Mouse (Mus musculus): ENCODE data around the gene Tnik. TPM values are rescaled to one million over a fixed set of nuclear protein-coding genes. Genes with fewer than 3 reads are reported as not detected.

The Tnik gene
- polyA plus RNA-seq, 1 experiment from 2014 or later = 88.8 TPM

DNA sequence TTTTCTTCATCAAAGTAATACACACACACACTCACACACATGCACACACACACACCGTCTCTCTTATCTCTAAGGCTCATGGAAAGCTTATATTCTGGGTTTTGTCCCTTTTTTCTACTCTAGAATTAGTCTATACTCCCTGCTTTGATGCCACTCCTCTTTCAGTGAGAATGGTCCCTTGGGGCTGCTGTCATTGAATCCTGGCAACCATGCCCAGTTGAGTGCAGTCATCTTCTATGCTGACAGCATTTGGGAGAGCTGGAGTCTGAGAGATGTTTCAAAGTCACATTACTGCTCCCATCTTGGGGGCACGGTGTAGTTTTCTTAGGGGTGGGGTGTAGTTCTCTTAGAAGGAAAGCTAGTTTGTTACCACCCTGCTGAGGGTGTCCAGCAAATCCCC, 6.7 kb downstream of the Tnik start:
- WGBS = 43% methylated on average over 2 of the region's 2 CpGs
- ATAC-seq (replicated peaks) = no peak
- no peak overlapping the region for H3K9ac ChIP-seq
- no peaks in the 10 kb centered on the region for H3K27me3 ChIP-seq (replicated peaks)
- H3K36me3 ChIP-seq (replicated peaks) = no peaks in the 10 kb centered on the region
- no peaks in the 10 kb centered on the region for H3K9me3 ChIP-seq
- H3K27ac ChIP-seq = no peak overlapping the region
- H3K4me3 ChIP-seq = no peak overlapping the region
- no peak overlapping the region for H3K4me2 ChIP-seq
- peaks cover 62% of the 10 kb centered on the region for H3K4me1 ChIP-seq

GRCm38 (mm10) chr3:28271884-28272283, 8.9 kb downstream of the Tnik start:
- Histone ChIP-seq H3K27me3 (replicated peaks) (no peaks in the 10 kb centered on the region), H3K36me3 (replicated peaks) (no peaks in the 10 kb centered on the region), H3K4me2 (no peak overlapping the region), H3K4me3 (no peak overlapping the region), H3K4me1 (peaks cover 48% of the 10 kb centered on the region), H3K27ac (no peak overlapping the region), H3K9me3 (no peaks in the 10 kb centered on the region), H3K9ac (no peak overlapping the region)
- no peak for ATAC-seq (replicated peaks)

DNA sequence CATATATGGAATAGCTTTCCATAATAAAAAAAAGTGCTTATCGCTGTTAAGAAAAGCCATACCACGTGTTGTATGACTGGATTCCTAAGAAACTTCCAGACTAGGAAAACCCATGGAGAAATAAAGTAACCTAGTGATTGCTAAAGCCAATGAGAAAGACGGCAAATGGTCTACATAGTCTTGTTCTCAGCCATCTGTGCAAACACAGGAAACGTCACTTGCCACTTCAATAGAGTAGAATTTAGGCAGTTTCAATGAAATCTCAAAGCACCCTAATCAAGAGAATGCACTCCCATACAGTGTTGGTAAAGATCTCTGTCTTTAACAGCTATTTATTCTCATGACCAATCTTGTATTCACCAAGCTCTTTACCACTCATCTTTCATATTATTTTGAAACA, 11.7 kb downstream of the Tnik start:
- Histone ChIP-seq H3K27ac (no peak overlapping the region), H3K27me3 (replicated peaks) (no peaks in the 10 kb centered on the region), H3K4me1 (peaks cover 22% of the 10 kb centered on the region), H3K9ac (no peak overlapping the region), H3K36me3 (replicated peaks) (no peaks in the 10 kb centered on the region), H3K4me3 (no peak overlapping the region), H3K9me3 (no peaks in the 10 kb centered on the region), H3K4me2 (no peak overlapping the region)
- no peak for ATAC-seq (replicated peaks)
- WGBS = 94% methylated on average over 4 of the region's 4 CpGs

- no peak overlapping the region for H3K4me2 ChIP-seq
Observed at GRCm38 (mm10) chr3:28289693-28290092, 26.7 kb downstream of the Tnik start.

GRCm38 (mm10) chr3:28301378-28301777, 38.4 kb downstream of the Tnik start:
- no peak overlapping the region for H3K4me3 ChIP-seq
- WGBS = 81% methylated on average over 4 of the region's 4 CpGs
- ATAC-seq (replicated peaks) = no peak
- no peaks in the 10 kb centered on the region for H3K36me3 ChIP-seq (replicated peaks)
- H3K9ac ChIP-seq = no peak overlapping the region
- no peak overlapping the region for H3K4me2 ChIP-seq
- H3K27me3 ChIP-seq (replicated peaks) = no peaks in the 10 kb centered on the region
- H3K9me3 ChIP-seq = no peaks in the 10 kb centered on the region
- peaks cover 3% of the 10 kb centered on the region; the same call in 1 of the 2 replicates for H3K4me1 ChIP-seq
- H3K27ac ChIP-seq = no peak overlapping the region

More at GRCm38 (mm10) chr3:28289693-28290092, 26.7 kb downstream of the Tnik start:
- no peak for ATAC-seq (replicated peaks)
- Histone ChIP-seq H3K27me3 (replicated peaks) (no peaks in the 10 kb centered on the region), H3K36me3 (replicated peaks) (no peaks in the 10 kb centered on the region), H3K9me3 (no peaks in the 10 kb centered on the region), H3K4me3 (no peak overlapping the region), H3K4me1 (no peaks in the 10 kb centered on the region), H3K27ac (no peak overlapping the region), H3K9ac (no peak overlapping the region)
- 64% methylated on average over 1 of the region's 1 CpGs for WGBS

DNA sequence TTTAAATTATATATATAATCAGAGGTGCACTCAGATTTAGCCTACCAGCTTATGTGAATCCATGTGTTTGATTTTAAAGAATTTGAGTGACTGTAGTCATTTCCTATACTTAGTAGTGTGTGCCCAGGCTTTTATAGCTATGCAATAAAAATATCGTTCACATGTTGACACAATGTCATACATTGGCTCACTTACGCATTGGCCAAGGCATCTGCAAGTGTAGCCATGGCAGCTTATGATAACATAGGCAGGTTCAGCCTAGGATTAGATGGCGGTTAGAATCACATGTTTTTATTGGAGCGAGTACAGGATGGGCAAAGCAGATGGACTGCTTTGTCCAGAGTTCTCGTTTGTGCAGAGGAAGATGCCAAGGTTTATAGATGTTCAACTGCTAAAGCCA, 40.9 kb downstream of the Tnik start:
- Histone ChIP-seq H3K4me3 (no peak overlapping the region), H3K9me3 (no peaks in the 10 kb centered on the region), H3K27me3 (replicated peaks) (no peaks in the 10 kb centered on the region), H3K4me2 (no peak overlapping the region), H3K36me3 (replicated peaks) (no peaks in the 10 kb centered on the region), H3K27ac (no peak overlapping the region), H3K4me1 (peaks cover 3% of the 10 kb centered on the region; the same call in 1 of the 2 replicates), H3K9ac (no peak overlapping the region)
- WGBS = 93% methylated on average over 5 of the region's 5 CpGs
- ATAC-seq (replicated peaks) = no peak

GRCm38 (mm10) chr3:28306852-28307251, 43.8 kb downstream of the Tnik start:
- WGBS = 91% methylated on average over 3 of the region's 3 CpGs
- no peak overlapping the region for H3K27ac ChIP-seq
- H3K9me3 ChIP-seq = no peaks in the 10 kb centered on the region
- H3K4me1 ChIP-seq = no peaks in the 10 kb centered on the region
- ATAC-seq (replicated peaks) = no peak
- no peak overlapping the region for H3K4me3 ChIP-seq
- H3K36me3 ChIP-seq (replicated peaks) = no peaks in the 10 kb centered on the region
- H3K27me3 ChIP-seq (replicated peaks) = no peaks in the 10 kb centered on the region
- no peak overlapping the region for H3K9ac ChIP-seq
- no peak overlapping the region for H3K4me2 ChIP-seq

- H3K9ac ChIP-seq = no peak overlapping the region
- WGBS = 93% methylated on average over 2 of the region's 2 CpGs
- H3K36me3 ChIP-seq (replicated peaks) = no peaks in the 10 kb centered on the region
- no peak overlapping the region for H3K4me3 ChIP-seq
- H3K9me3 ChIP-seq = no peaks in the 10 kb centered on the region
- no peak overlapping the region for H3K4me2 ChIP-seq
- no peak for ATAC-seq (replicated peaks)
- H3K27ac ChIP-seq = no peak overlapping the region
- H3K4me1 ChIP-seq = no peaks in the 10 kb centered on the region
- no peaks in the 10 kb centered on the region for H3K27me3 ChIP-seq (replicated peaks)
Observed at GRCm38 (mm10) chr3:28314438-28314837, 51.4 kb downstream of the Tnik start.

DNA sequence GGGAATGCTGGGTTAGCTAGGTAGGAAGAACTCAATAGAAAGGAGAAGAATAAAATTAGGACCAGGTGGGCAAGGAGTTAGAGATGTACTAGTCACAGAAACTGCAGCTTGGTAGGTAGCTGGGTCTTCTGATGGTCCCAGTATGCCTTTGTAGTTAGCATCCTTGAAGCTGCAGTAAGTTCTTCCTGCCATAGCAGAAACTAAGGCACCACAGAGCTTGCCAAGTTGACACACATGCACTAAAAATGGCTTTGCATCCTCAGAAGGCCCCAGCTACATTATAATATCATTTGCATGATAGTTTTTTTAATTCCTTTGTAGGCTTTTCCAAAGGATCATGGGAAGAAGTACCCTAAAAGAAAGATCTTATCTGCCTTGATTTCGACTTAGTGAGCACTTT, 54.3 kb downstream of the Tnik start:
- no peak overlapping the region for H3K4me2 ChIP-seq
- H3K27me3 ChIP-seq (replicated peaks) = no peaks in the 10 kb centered on the region
- no peak overlapping the region for H3K27ac ChIP-seq
- H3K4me1 ChIP-seq = no peaks in the 10 kb centered on the region
- no peaks in the 10 kb centered on the region for H3K36me3 ChIP-seq (replicated peaks)
- H3K9me3 ChIP-seq = no peaks in the 10 kb centered on the region
- WGBS = 78% methylated on average over 1 of the region's 1 CpGs
- H3K9ac ChIP-seq = no peak overlapping the region
- no peak for ATAC-seq (replicated peaks)
- no peak overlapping the region for H3K4me3 ChIP-seq

- WGBS = 93% methylated on average over 8 of the region's 8 CpGs
- H3K9ac ChIP-seq = no peak overlapping the region
- no peaks in the 10 kb centered on the region for H3K27me3 ChIP-seq (replicated peaks)
- H3K4me1 ChIP-seq = no peaks in the 10 kb centered on the region
- no peak overlapping the region for H3K4me2 ChIP-seq
- no peak overlapping the region for H3K4me3 ChIP-seq
- no peaks in the 10 kb centered on the region for H3K36me3 ChIP-seq (replicated peaks)
- ATAC-seq (replicated peaks) = no peak
- no peaks in the 10 kb centered on the region for H3K9me3 ChIP-seq
- no peak overlapping the region for H3K27ac ChIP-seq
Observed at GRCm38 (mm10) chr3:28321635-28322034, 58.6 kb downstream of the Tnik start.

DNA sequence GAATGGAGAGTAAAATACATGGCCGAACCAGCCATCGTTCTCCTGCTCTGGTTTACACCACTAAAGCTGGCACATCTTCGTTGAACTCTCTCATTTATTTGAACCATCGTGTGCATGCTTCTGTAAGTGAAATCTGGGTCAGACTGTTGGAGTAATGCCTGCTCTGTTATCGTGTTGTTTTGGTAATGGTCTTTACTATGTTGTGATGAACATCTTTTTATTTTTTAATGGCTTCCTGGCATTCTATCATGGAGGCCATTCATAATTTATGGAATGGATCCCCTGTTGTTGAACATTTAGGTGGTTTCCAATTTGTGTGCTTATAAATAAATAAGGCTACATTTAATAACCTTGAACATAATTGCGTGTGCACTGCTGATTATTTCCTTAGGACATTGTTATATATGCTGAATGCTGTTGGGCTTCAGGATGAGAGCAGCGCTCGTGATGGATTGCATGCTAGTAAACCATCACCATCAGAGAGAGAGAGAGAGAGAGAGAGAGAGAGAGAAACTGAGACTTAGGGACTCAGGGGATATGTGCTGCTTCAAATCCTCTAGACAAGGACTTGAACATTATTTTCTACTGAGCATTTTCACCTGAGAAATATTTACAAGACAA, 62.7 kb downstream of the Tnik start:
- Histone ChIP-seq H3K4me3 (no peak overlapping the region), H3K4me2 (no peak overlapping the region), H3K9me3 (no peaks in the 10 kb centered on the region), H3K4me1 (no peaks in the 10 kb centered on the region), H3K36me3 (replicated peaks) (no peaks in the 10 kb centered on the region), H3K27me3 (replicated peaks) (no peaks in the 10 kb centered on the region), H3K9ac (no peak overlapping the region), H3K27ac (no peak overlapping the region)
- no peak for ATAC-seq (replicated peaks)
- WGBS = 81% methylated on average over 8 of the region's 8 CpGs

DNA sequence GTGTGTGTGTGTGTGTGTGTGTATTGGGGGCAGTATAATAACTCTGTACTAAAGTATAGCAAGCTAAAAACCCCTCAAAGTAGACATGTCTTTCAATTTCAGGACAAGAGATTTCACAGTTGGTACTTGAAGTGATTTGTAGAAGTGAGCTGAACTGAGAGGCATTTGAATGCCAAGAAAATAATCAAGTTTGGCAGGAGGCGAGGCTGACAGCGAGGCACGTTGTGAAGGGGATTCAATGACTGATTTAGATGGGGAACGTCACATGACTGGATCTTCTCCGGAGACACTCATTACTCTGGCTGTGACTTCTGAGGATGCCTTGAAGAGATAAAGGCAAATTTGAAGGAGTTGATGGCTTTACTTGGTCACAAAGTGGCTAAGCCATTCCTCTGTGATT, 69.3 kb downstream of the Tnik start:
- ATAC-seq (replicated peaks) = no peak
- H3K27me3 ChIP-seq (replicated peaks) = no peaks in the 10 kb centered on the region
- peaks cover 8% of the 10 kb centered on the region; the same call in 1 of the 2 replicates for H3K4me1 ChIP-seq
- H3K9me3 ChIP-seq = no peaks in the 10 kb centered on the region
- 38% methylated on average over 5 of the region's 5 CpGs for WGBS
- H3K9ac ChIP-seq = no peak overlapping the region
- no peaks in the 10 kb centered on the region for H3K36me3 ChIP-seq (replicated peaks)
- H3K27ac ChIP-seq = no peak overlapping the region
- no peak overlapping the region for H3K4me2 ChIP-seq
- H3K4me3 ChIP-seq = no peak overlapping the region

DNA sequence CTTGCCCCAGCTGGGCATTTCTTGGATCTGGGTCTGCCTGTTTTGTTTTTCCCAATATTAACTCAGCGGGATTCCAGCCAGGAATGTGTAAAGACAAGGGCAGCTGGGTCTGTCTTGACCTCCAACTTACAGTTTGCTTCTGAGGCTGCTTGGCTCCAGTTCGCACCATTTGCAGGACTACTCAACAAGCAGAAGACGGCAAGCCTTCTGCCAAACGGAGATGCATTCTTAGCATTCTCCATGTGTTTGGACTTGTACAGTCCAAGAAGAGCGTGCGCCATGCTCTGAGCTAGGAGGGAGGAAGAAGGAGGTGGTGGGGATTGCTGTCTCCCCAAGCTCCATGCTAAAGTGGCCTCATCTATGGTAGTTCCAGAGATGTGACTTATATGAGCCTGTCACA, 70.9 kb downstream of the Tnik start:
- ATAC-seq (replicated peaks) = no peak

More for the DNA sequence above, 70.9 kb downstream of the Tnik start:
- Histone ChIP-seq H3K9me3 (no peaks in the 10 kb centered on the region), H3K9ac (no peak overlapping the region), H3K36me3 (replicated peaks) (no peaks in the 10 kb centered on the region), H3K27ac (no peak overlapping the region), H3K27me3 (replicated peaks) (no peaks in the 10 kb centered on the region), H3K4me2 (no peak overlapping the region), H3K4me3 (no peak overlapping the region), H3K4me1 (peaks cover 8% of the 10 kb centered on the region; the same call in 1 of the 2 replicates)
- WGBS = 80% methylated on average over 6 of the region's 6 CpGs

Data from midbrain, embryonic 15.5 days (tissue).